Mouse (Mus musculus) hindbrain, embryonic 12.5 days (tissue): ENCODE measurements around the gene Sars2. TPM values are rescaled to one million over a fixed set of nuclear protein-coding genes. Genes with fewer than 3 reads are reported as not detected.

Experiments used
- ATAC-seq: fragments of 200-750 bp; cut with Nextera tagmentation; 2 replicates; pipeline ENCODE4 v1.8.0; 2017; ENCODE audit warnings: moderate TSS enrichment; ENCODE audit not compliant: low FRiP score
- H3K27ac ChIP-seq: fragments of 300-500 bp; sonication (generic); 2 replicates; pipeline ENCODE4 v1.5.1; 2016; ENCODE audit warnings: mild to moderate bottlenecking
- H3K27me3 ChIP-seq: fragments of 300-500 bp; sonication (generic); 2 replicates; pipeline ENCODE4 v1.6.1; 2016; ENCODE audit warnings: mild to moderate bottlenecking
- H3K36me3 ChIP-seq: fragments of 300-500 bp; sonication (generic); 2 replicates; pipeline ENCODE4 v1.6.1; 2016; ENCODE audit warnings: mild to moderate bottlenecking
- H3K4me1 ChIP-seq: fragments of 300-500 bp; sonication (generic); 2 replicates; pipeline ENCODE4 v1.6.1; 2016
- H3K4me2 ChIP-seq: fragments of 300-500 bp; sonication (generic); replicated peaks from 2 replicates; pipeline ENCODE4 v1.6.1; 2016; ENCODE audit warnings: mild to moderate bottlenecking
- H3K4me3 ChIP-seq: fragments of 300-500 bp; sonication (generic); 2 replicates; pipeline ENCODE4 v1.5.1; 2016; ENCODE audit warnings: mild to moderate bottlenecking
- H3K9ac ChIP-seq: fragments of 300-500 bp; sonication (generic); 2 replicates; pipeline ENCODE4 v1.6.1; 2016; ENCODE audit warnings: mild to moderate bottlenecking, moderate library complexity
- H3K9me3 ChIP-seq: fragments of 300-500 bp; sonication (generic); replicated peaks from 2 replicates; pipeline ENCODE4 v1.6.1; 2016; ENCODE audit warnings: mild to moderate bottlenecking
- WGBS: fragments of 180-500 bp; shearing (Covaris S2); methylation state at CpG from one replicate; pipeline ENCODE4 v1.1.7; 2016; 5-methylcytosine and 5-hydroxymethylcytosine counted together
- polyA plus RNA-seq: library from polyadenylated mRNA; unstranded; fragments of >200 nt; fragmentation: Nextera tagmentation; extraction: Ambion mirVana; gene quantifications from 2 replicates; pipeline ENCODE4 v1.2.1, GENCODE M21; 2016

The Sars2 gene
- polyA plus RNA-seq, 1 experiment from 2014 or later = 25.7 TPM

DNA sequence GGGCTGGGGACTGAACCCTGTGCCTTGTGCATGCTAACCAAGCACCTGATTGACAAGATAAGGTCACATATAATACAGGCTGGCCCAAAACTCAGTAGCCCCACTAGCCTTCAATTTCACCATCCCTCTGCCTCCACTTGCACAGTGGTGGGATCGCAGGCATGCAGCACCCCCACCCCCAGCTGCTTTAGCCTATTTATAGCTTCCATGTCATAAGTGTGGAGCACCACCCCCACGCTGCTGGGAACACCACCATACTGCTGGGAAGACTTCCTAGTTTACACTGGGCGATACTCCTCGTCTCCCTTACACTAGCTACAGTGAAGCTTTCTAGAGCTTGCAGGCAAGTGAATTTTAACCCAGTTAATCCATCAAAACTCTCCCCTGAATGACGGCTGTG, 27.1 kb upstream of the Sars2 start:
- H3K36me3 ChIP-seq = no peaks in the 10 kb centered on the region
- no peak overlapping the region for H3K9ac ChIP-seq
- no peak overlapping the region for H3K27ac ChIP-seq
- H3K4me1 ChIP-seq = peaks cover 4% of the 10 kb centered on the region; the same call in 1 of the 2 replicates
- no peak for ATAC-seq
- H3K9me3 ChIP-seq = no peaks in the 10 kb centered on the region
- no peak overlapping the region for H3K4me2 ChIP-seq
- H3K27me3 ChIP-seq = no peaks in the 10 kb centered on the region
- 83% methylated on average over 5 of the region's 5 CpGs for WGBS
- H3K4me3 ChIP-seq = no peak overlapping the region

DNA sequence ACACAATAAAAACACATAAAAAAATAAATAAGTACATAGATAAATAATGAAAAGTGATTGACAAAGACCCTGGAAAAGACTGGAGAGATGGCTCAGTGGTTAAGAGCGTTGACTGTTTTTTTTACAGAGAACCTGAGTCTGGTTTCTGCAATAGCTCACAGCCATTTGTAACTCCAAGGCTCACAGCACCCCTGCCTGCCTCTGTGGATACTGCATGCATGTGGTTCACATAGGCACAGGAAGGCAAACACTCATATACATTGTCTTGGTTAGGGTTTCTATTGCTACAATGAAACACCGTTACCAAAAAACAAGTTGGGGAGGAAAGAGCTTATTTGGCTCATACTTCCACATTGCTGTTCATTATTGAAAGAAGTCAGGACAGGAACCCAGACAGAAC, 26.2 kb upstream of the Sars2 start:
- Histone ChIP-seq H3K4me1 (peaks cover 4% of the 10 kb centered on the region; the same call in 1 of the 2 replicates), H3K4me2 (no peak overlapping the region), H3K9me3 (no peaks in the 10 kb centered on the region), H3K4me3 (no peak overlapping the region), H3K27me3 (no peaks in the 10 kb centered on the region), H3K36me3 (no peaks in the 10 kb centered on the region), H3K9ac (no peak overlapping the region), H3K27ac (no peak overlapping the region)
- no peak for ATAC-seq
- 95% methylated on average over 2 of the region's 2 CpGs for WGBS

DNA sequence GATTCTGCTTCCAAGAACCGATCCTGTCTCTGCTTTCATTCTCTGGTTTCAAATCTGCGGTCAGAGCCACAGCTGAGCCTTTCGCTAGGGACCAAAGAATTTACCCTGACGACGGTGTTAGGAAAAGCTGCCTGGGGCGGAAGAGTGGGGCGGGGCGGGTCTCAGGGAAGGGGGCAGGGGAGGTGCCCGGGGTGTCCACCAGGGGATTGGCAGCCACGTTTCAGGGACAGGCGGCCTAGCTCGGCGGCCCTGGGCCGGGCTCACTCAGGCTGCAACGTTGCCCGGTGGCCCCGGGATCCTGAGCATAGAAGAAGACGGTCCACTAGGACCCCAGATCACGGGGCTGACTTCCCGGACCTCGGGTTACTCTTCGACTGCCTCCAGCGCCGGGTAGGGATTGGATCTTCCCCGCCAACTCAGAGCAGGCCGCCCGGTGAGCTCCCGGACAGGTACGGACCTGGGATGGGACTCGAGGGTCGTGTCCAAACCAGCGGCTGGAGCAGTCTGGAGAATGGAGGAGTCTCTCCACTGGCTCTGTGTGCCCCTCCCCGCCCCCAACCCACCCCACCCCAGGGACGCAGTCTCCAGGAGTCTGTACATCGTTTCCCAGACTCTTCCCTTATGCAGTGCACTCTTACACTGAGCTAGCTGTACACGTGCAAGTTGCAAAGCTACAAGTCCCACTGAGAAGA, 25.1 kb upstream of the Sars2 start, which contains the start of gene Fbxo17:
Fbxo17 (plus strand) TSS at position 215 of the 692 bp plus-strand sequence.
- H3K27me3 ChIP-seq = no peaks in the 10 kb centered on the region
- peak within 1 kb of the TSS; percentile 68 for H3K4me2 ChIP-seq
- H3K4me3 ChIP-seq = peak within 1 kb of the TSS; percentile 41
- H3K9me3 ChIP-seq = no peaks in the 10 kb centered on the region
- no peaks in the 10 kb centered on the region for H3K36me3 ChIP-seq
- peak; percentile 76 for ATAC-seq
- 4% methylated on average over 36 of the region's 36 CpGs for WGBS
- H3K27ac ChIP-seq = peak within 1 kb of the TSS; percentile 8; the same call in 1 of the 2 replicates
- H3K9ac ChIP-seq = peak within 1 kb of the TSS; percentile 61
- peaks cover 4% of the 10 kb centered on the region; the same call in 1 of the 2 replicates for H3K4me1 ChIP-seq

DNA sequence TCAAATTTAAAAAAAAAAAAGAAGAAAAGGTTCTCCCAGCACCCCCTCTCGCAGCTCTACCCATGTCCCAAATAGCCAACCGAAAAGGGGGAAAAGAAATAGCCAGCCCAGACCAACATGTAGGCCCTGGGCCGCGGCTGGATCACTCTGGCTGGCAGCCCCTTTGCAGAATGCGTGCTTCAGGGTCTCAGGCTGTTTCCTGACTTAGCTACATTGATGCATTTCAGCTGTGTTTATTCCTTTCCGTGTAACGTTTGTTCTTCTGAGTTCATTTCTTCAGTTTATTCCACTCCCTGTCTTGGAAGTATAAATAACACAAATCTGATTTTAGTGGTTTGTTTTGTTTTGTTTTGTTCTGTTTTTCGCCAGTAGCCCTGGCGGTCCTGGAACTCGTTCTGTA, 24.1 kb upstream of the Sars2 start:
- no peak for ATAC-seq
- peak overlapping the region; percentile 68; the same call in 1 of the 2 replicates for H3K4me2 ChIP-seq
- H3K27ac ChIP-seq = no peak overlapping the region
- 87% methylated on average over 10 of the region's 10 CpGs for WGBS
- no peaks in the 10 kb centered on the region for H3K9me3 ChIP-seq
- no peaks in the 10 kb centered on the region for H3K27me3 ChIP-seq
- no peak overlapping the region for H3K4me3 ChIP-seq
- H3K9ac ChIP-seq = no peak overlapping the region
- no peaks in the 10 kb centered on the region for H3K36me3 ChIP-seq
- H3K4me1 ChIP-seq = peaks cover 4% of the 10 kb centered on the region; the same call in 1 of the 2 replicates

DNA sequence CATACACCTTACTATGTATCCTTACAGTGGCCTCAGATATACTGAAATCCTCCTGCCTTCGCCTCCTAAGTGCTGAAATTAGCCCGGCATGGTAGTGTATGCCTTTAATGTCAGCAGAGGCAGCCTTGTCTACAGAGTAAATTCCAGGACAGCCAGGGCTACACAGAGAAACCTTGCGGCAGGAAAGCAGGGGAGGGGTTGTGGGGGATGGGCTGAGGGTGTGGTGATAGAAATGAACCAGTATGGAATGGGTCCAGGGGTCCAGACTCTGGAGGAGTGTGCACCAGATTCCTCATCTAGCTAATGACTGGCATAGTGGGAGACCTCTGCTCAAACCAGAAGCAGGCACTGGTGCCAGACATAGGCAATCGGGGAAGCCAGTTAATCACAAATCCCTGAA, 22.6 kb upstream of the Sars2 start:
- H3K9ac ChIP-seq = no peak overlapping the region

DNA sequence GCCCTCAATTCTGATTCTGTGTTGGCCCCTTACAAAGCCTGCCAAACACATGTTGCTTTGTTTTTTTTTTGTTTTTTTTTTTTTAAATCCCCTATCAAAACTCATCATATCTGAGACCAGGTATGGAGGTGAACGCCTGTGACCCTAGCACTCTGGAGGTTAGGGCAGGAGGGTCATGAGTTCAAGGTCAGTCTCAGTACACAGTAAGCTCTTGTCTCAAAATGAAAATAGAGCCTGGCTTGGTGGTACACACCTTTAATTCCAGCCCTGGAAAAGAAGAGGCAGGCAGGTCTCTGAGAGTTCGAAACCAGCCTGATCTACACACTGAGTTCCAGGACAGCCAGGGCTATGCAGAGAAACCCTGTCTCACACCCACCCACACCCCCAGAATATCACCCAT, 22.1 kb upstream of the Sars2 start:
- Histone ChIP-seq H3K27me3 (no peaks in the 10 kb centered on the region), H3K9ac (no peak overlapping the region), H3K4me2 (no peak overlapping the region), H3K4me3 (no peak overlapping the region), H3K4me1 (peaks cover 4% of the 10 kb centered on the region; the same call in 1 of the 2 replicates), H3K27ac (no peak overlapping the region), H3K36me3 (no peaks in the 10 kb centered on the region), H3K9me3 (no peaks in the 10 kb centered on the region)
- 88% methylated on average over 2 of the region's 2 CpGs for WGBS
- ATAC-seq = no peak

More for the DNA sequence above, 22.6 kb upstream of the Sars2 start:
- no peaks in the 10 kb centered on the region for H3K36me3 ChIP-seq
- H3K9me3 ChIP-seq = no peaks in the 10 kb centered on the region
- peaks cover 4% of the 10 kb centered on the region; the same call in 1 of the 2 replicates for H3K4me1 ChIP-seq
- no peak overlapping the region for H3K27ac ChIP-seq
- ATAC-seq = no peak
- H3K4me2 ChIP-seq = no peak overlapping the region
- H3K27me3 ChIP-seq = no peaks in the 10 kb centered on the region
- 66% methylated on average over 4 of the region's 4 CpGs for WGBS
- H3K4me3 ChIP-seq = no peak overlapping the region

DNA sequence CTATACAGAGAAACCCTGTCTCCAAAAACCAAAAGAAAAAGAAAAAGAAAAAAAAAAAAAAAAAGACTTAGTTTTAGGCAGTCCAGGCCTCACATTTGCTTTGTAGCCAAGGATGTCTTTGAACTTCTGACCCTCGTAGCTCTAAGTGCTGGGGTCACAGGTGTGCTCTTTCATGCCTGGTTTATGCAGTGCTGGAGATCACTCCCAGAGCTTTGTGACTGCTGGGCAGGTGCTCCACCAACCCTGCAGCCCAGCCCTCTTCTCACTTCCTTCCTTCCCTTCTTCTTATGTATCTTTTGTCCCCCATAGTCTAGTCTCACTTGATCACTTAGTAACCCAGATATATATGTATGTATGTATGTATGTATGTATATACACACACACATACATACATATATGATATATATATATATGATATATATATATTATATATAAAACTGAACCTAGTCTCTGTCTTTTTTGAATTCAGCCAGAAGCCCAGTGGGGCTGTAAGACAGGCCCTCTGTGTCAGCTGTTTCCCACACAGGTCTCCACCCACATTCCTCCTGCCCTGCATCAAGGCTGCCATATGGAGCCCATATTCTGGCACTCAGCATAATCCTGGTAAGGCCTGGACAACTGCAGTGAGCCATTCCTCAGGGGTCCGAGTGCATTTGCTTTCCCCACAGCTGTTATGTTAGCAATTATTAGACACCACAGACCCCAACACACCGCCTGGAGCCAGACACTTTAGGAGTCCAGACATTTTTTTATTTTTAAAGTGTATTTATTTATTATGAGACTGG, 20.8 kb upstream of the Sars2 start:
- H3K9me3 ChIP-seq = no peaks in the 10 kb centered on the region
- H3K27me3 ChIP-seq = no peaks in the 10 kb centered on the region
- peaks cover 4% of the 10 kb centered on the region; the same call in 1 of the 2 replicates for H3K4me1 ChIP-seq
- ATAC-seq = no peak
- no peak overlapping the region for H3K4me2 ChIP-seq
- H3K9ac ChIP-seq = no peak overlapping the region
- 69% methylated on average over 3 of the region's 3 CpGs for WGBS
- no peak overlapping the region for H3K4me3 ChIP-seq
- no peaks in the 10 kb centered on the region for H3K36me3 ChIP-seq
- no peak overlapping the region for H3K27ac ChIP-seq

DNA sequence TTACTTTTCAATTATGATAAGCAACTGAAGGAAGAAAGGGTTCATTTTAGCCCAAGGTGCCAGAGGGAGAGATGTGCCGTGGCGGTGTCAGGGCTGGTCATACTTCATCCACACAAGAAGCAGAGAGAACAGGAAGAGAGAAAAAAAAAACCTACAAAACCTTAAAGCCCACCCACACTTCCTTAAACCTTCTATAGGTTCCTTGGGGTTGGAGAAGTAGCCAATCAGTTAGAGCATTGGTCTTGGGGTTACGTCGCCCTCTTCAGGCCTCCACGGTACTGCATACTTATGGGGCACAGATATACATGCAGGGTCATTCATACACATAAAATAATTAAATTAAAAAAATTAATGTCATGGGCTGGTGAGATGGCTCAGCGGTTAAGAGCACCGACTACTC, 19.7 kb upstream of the Sars2 start:
- Histone ChIP-seq H3K27ac (no peak overlapping the region), H3K9ac (no peak overlapping the region), H3K4me2 (no peak overlapping the region), H3K4me3 (no peak overlapping the region), H3K4me1 (peaks cover under 1% of the 10 kb centered on the region; the same call in 1 of the 2 replicates), H3K36me3 (no peaks in the 10 kb centered on the region), H3K9me3 (no peaks in the 10 kb centered on the region), H3K27me3 (no peaks in the 10 kb centered on the region)
- WGBS = 93% methylated on average over 7 of the region's 7 CpGs
- no peak for ATAC-seq

DNA sequence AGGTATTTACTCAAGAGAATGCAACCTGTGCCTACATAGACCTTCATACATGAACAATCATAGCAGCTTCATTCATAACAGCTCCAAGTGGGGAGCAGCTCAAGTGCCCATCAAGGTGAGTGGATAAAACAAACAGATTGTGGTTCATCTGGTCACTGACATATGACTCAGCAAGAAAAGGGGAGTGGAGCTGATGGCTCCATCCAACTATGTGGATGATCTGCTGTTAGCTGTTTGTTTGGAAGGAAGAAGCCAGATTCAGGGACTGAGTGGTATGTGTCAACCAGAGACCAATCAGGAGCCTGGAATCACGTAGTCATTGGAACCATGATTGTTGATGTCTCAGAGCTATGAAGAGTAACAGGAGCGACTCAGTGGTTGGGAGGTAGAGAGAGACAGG, 17.2 kb upstream of the Sars2 start:
- Histone ChIP-seq H3K36me3 (no peaks in the 10 kb centered on the region), H3K27ac (no peak overlapping the region), H3K4me3 (no peak overlapping the region), H3K9me3 (no peaks in the 10 kb centered on the region), H3K9ac (no peak overlapping the region), H3K4me1 (no peaks in the 10 kb centered on the region), H3K4me2 (no peak overlapping the region), H3K27me3 (no peaks in the 10 kb centered on the region)
- 91% methylated on average over 2 of the region's 2 CpGs for WGBS
- no peak for ATAC-seq

DNA sequence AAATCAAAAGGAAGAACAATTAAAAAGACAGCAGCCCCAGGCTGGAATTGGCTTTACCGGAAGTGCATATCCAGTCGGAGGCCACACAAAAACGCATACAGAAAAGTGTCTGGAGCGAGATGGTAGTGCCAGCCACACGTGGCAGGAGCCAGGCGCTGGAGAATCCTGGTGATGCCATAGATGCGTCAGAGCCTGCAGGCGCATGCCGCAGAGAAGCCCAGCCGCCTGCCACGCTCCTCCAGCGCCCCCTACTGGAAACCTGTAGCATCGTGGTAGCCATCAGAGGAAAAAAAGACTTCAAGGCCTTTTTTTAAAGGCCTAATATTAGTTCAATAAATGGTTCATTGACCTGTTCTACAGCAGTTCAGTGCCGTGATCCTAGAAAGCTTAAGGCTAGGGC, 15.2 kb upstream of the Sars2 start:
- peak overlapping the region; percentile 26; the same call in 1 of the 2 replicates for H3K4me2 ChIP-seq
- H3K27me3 ChIP-seq = peaks cover 2% of the 10 kb centered on the region
- H3K9me3 ChIP-seq = peaks cover 8% of the 10 kb centered on the region
- WGBS = 8% methylated on average over 14 of the region's 14 CpGs
- H3K36me3 ChIP-seq = no peaks in the 10 kb centered on the region
- H3K9ac ChIP-seq = no peak overlapping the region
- H3K4me1 ChIP-seq = no peaks in the 10 kb centered on the region
- no peak; the same call in 1 of the 2 replicates for ATAC-seq
- no peak overlapping the region for H3K4me3 ChIP-seq
- no peak overlapping the region for H3K27ac ChIP-seq

DNA sequence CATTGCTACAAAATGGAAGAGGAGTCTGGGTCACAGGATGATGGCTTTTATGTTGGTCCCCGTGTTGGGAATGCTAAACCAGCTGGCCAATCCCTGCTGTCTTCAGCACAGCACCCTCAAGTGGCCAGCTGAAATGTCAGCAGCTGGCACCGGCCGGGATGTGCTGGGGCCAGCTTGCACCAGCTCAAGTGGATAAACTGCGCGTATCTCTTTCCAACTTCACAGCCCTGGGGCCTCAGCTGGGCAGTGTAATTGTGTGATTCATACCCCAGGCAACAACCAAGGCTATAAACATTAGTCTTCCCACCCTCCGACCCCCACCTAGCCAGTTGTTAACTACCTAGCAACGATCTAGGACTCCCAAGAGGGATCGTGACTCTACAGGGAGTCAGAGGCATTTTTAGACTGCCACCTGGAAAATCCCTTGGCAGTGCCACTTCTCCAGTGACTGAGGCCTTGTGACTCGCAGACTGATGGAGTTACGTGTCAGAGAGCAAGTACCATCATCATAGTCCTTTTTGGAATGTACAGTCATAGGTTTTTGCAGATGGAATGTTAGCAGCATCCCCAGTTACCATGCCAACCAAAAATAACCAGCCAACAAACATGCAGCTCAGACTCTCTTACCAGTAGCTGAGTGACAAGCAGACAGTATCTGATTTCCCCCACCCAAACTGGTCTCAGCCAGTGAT, 14.0 kb upstream of the Sars2 start:
- peak; percentile 43 for ATAC-seq
- H3K27me3 ChIP-seq = peaks cover 11% of the 10 kb centered on the region
- peaks cover 10% of the 10 kb centered on the region for H3K9me3 ChIP-seq
- 54% methylated on average over 10 of the region's 10 CpGs for WGBS
- H3K4me1 ChIP-seq = peaks cover 2% of the 10 kb centered on the region
- no peak overlapping the region for H3K27ac ChIP-seq
- 0 out of 2 replicates have a peak overlapping the region, but pooled peaks have one; percentile 23 for H3K9ac ChIP-seq
- H3K4me3 ChIP-seq = no peak overlapping the region
- H3K36me3 ChIP-seq = no peaks in the 10 kb centered on the region
- no peak overlapping the region for H3K4me2 ChIP-seq
